Mouse (Mus musculus) cerebellum, postnatal 14 days (tissue): Measurements from ENCODE around the gene Vps72.

Experiments
- DNase-seq, 2 experiments: peaks; one replicate each; pipeline ENCODE4 v3.0.0; 2021; ENCODE audit warnings: mixed read lengths in 2 of 2

The Vps72 gene

DNA sequence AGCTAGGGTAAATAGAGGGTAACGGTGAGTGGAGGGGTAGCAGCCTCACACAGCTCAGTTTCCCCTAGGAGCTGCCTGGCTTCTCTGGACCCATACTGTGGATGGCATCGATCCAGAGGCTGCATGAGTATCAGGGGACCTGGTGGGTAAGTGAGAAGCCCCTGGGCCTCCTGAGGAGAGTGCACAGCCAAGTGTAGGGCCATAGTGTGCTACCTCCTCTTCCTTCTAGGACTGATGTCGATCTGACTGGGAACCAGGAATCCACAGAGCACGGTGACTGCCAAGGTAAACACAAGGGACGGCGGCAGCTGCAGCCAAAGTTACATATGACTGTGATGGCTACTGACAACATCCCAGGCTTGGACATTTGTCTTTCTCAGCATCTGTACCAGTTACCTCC, 60.3 kb downstream of the Vps72 start:
- DNase-seq: no peak
